Mouse (Mus musculus): ENCODE results near the gene Atp6v1c2.

DNA sequence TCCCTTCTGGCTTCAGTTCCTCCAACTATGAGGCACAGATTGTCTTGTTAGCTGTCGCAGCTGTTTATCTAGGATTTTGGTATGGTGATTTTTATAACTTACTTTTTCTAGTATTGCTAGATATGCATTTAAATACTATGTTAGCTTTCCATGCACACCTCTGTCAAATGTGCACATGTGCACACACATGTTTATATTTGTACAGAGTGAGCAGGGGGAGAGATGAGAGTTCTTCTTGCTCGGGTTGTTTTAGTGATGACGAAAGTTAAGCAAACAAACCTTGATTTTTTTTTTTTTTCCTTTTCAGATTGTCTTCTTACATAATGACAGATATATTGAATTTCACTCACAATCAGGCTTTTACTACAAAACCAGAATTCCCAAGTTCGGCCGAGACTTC, 28.6 kb upstream of the Atp6v1c2 start:
- TF ChIP-seq GATA1 (IDR thresholded peaks at IDR 0.05; ENCODE audit: borderline replicate concordance, low read length): no peak
- no peak for TF ChIP-seq FLI1 (IDR thresholded peaks at IDR 0.05; ENCODE audit: low read length)
